Mouse (Mus musculus): ENCODE results near the gene Il5ra. TPM values are rescaled to one million over a fixed set of nuclear protein-coding genes. Genes with fewer than 3 reads are reported as not detected.

Il5ra gene
- not detected in 2 replicates for polyA plus RNA-seq (2016; fragmentation: Nextera tagmentation; extraction: Ambion mirVana)

DNA sequence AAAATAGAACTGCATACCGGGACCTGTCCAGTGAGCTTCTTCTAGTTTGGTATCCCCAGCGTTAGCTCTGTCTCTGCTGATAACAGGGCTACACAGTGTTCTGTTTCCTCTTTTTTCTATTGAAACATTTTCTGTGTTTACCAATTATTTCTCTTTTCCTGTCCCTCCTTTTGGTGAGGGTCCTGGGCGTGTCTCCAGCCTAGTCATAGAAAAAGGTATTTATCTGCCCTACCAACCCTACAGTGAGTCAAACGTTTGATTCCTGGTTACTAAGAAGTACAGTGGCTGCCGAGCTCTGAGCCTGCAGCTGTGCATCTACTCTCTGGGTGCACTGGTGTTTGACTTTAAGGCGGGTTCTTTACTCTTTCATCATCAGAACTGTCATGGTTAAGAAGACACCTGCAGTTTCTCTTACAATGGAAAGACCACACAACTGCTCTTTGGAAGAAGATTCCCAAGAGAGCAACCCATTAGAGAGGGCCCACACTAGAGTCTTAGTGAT is at the start of gene Il5ra:
TSS of gene Il5ra (minus strand) at position 151 of the 502 bp plus-strand sequence.
- no peak for ATAC-seq (ENCODE audit: low FRiP score, low read depth)
- 82% methylated on average over 6 of the region's 6 CpGs for WGBS
- H3K4me3 ChIP-seq, result no peak within 1 kb of the TSS
- H3K9ac ChIP-seq, result no peak within 1 kb of the TSS
- no peaks in the 10 kb centered on the region for H3K4me1 ChIP-seq
- H3K36me3 ChIP-seq, result no peaks in the 10 kb centered on the region
- H3K27ac ChIP-seq, result no peak within 1 kb of the TSS
- H3K27me3 ChIP-seq (replicated peaks), result no peaks in the 10 kb centered on the region
- no peak within 1 kb of the TSS for H3K4me2 ChIP-seq (replicated peaks)
- no peaks in the 10 kb centered on the region for H3K9me3 ChIP-seq

GRCm38 (mm10) chr6:106794094-106794814 is 45.4 kb upstream of the Il5ra start:
- Histone ChIP-seq H3K27me3 (replicated peaks) (no peaks in the 10 kb centered on the region), H3K4me2 (replicated peaks) (no peak overlapping the region)
- whole genome bisulfite sequencing, result 93% methylated on average over 13 of the region's 13 CpGs

GRCm38 (mm10) chr6:106793621-106794020 is 44.8 kb upstream of the Il5ra start:
- H3K9ac ChIP-seq, result no peak overlapping the region
- 94% methylated on average over 10 of the region's 10 CpGs for WGBS
- H3K4me1 ChIP-seq, result peaks cover 4% of the 10 kb centered on the region
- no peak overlapping the region for H3K4me2 ChIP-seq (replicated peaks)
- H3K36me3 ChIP-seq, result peaks cover 30% of the 10 kb centered on the region
- no peaks in the 10 kb centered on the region for H3K9me3 ChIP-seq
- no peak overlapping the region for H3K27ac ChIP-seq
- ATAC-seq (ENCODE audit: low FRiP score, low read depth), result no peak
- H3K4me3 ChIP-seq, result no peak overlapping the region
- no peaks in the 10 kb centered on the region for H3K27me3 ChIP-seq (replicated peaks)

More at GRCm38 (mm10) chr6:106794094-106794814, 45.4 kb upstream of the Il5ra start:
- Histone ChIP-seq H3K27ac (no peak overlapping the region), H3K4me3 (no peak overlapping the region), H3K9ac (no peak overlapping the region), H3K36me3 (peaks cover 27% of the 10 kb centered on the region), H3K9me3 (no peaks in the 10 kb centered on the region), H3K4me1 (peaks cover 10% of the 10 kb centered on the region)
- ATAC-seq (ENCODE audit: low FRiP score, low read depth), result no peak

DNA sequence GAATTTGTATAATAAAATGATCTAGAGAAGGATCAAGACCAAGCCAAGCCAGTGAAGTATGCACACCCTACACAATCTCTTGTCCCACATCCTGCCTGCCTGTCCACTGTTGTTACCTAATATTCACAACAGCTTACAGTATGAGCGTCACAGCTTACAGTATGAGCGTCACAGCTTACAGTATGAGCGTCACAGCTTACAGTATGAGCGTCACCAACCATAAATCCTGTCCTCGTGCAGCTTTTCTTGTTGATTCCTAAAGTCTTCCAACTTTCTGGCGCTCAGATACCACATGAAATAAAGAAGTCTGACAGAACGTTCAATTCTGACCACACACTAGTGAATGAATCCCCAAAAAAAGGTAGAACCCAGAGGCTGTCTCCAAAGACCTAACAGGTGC is 44.3 kb upstream of the Il5ra start:
- Histone ChIP-seq H3K4me1 (no peaks in the 10 kb centered on the region), H3K36me3 (peaks cover 34% of the 10 kb centered on the region), H3K9ac (no peak overlapping the region), H3K4me3 (no peak overlapping the region), H3K4me2 (replicated peaks) (no peak overlapping the region), H3K27ac (no peak overlapping the region), H3K27me3 (replicated peaks) (no peaks in the 10 kb centered on the region), H3K9me3 (no peaks in the 10 kb centered on the region)
- no peak for ATAC-seq (ENCODE audit: low FRiP score, low read depth)
- 92% methylated on average over 7 of the region's 7 CpGs for WGBS

DNA sequence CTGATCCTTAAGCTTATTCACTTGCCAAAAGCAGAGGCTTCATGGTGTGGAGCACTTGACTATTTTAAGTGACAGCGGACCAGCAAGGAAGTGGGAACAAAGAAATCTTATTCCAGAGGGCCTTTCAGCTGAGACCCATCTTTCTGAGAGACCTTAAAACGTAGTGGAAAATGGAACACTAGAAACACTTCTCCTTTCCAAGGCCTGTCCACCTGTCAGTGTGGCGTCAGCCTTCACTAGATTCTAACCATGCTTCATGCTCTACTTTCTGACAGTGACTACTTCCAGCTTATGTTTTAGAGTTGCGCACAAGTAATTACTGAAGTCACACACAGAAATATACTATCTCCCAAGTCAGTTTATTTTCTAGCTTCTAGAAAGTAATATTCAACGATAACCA is 43.6 kb upstream of the Il5ra start:
- no peak overlapping the region for H3K4me3 ChIP-seq
- H3K9me3 ChIP-seq, result no peaks in the 10 kb centered on the region
- no peak overlapping the region for H3K4me2 ChIP-seq (replicated peaks)
- no peak overlapping the region for H3K27ac ChIP-seq
- ATAC-seq (ENCODE audit: low FRiP score, low read depth), result no peak
- no peak overlapping the region for H3K9ac ChIP-seq
- peaks cover 34% of the 10 kb centered on the region for H3K36me3 ChIP-seq
- WGBS, result 98% methylated on average over 5 of the region's 5 CpGs
- no peaks in the 10 kb centered on the region for H3K4me1 ChIP-seq
- no peaks in the 10 kb centered on the region for H3K27me3 ChIP-seq (replicated peaks)

- Histone ChIP-seq H3K27me3 (replicated peaks) (no peaks in the 10 kb centered on the region), H3K4me1 (no peaks in the 10 kb centered on the region), H3K27ac (no peak overlapping the region), H3K4me2 (replicated peaks) (no peak overlapping the region), H3K36me3 (peaks cover 34% of the 10 kb centered on the region), H3K4me3 (no peak overlapping the region), H3K9me3 (no peaks in the 10 kb centered on the region), H3K9ac (no peak overlapping the region)
- ATAC-seq (ENCODE audit: low FRiP score, low read depth), result no peak
- 94% methylated on average over 8 of the region's 8 CpGs for WGBS
These were observed 42.6 kb upstream of the Il5ra start for GRCm38 (mm10) chr6:106791429-106791828.

GRCm38 (mm10) chr6:106787138-106787537 is 38.3 kb upstream of the Il5ra start:
- Histone ChIP-seq H3K4me2 (replicated peaks) (no peak overlapping the region), H3K36me3 (peaks cover 21% of the 10 kb centered on the region), H3K27me3 (replicated peaks) (no peaks in the 10 kb centered on the region), H3K9ac (no peak overlapping the region), H3K9me3 (no peaks in the 10 kb centered on the region), H3K27ac (no peak overlapping the region), H3K4me1 (no peaks in the 10 kb centered on the region), H3K4me3 (no peak overlapping the region)
- no peak for ATAC-seq (ENCODE audit: low FRiP score, low read depth)
- 93% methylated on average over 3 of the region's 3 CpGs for WGBS

GRCm38 (mm10) chr6:106770046-106770445 is 21.2 kb upstream of the Il5ra start:
- Histone ChIP-seq H3K9me3 (no peaks in the 10 kb centered on the region), H3K27ac (no peak overlapping the region), H3K9ac (peak overlapping the region; percentile 42), H3K4me1 (peaks cover 11% of the 10 kb centered on the region), H3K4me3 (peak overlapping the region; percentile 68), H3K4me2 (replicated peaks) (peak overlapping the region; percentile 95), H3K36me3 (peaks cover 12% of the 10 kb centered on the region; the same call in 1 of the 2 replicates), H3K27me3 (replicated peaks) (no peaks in the 10 kb centered on the region)
- WGBS, result 58% methylated on average over 4 of the region's 4 CpGs
- ATAC-seq (ENCODE audit: low FRiP score, low read depth), result no peak

DNA sequence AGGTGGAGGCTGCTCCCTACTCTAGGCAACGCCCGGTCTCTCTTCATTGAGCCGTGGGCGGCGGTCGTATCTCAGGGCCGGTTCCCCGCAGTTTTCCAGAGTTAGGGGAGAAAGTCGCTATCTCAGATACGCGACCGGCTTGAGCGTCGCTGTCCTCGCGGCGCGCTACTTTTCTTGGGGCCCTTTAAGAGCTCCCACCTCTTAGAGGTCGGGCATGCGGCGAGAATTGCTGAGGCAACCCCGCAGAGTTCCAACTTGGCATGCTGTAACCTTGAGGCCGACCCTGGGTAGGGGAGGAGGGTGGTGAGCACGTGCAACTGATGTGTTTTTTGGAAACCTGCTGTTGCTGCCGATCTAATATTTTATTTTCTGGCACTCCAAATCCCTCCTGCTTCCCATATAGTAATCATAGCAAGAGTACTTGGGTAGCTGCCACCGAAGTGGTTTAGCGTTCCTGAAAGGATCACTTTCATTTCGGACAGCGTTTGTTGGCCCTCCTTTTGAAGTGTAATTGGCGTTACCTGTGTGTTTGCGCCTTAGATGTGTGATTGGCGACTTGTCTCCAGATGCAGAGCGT is 20.5 kb upstream of the Il5ra start:
- no peaks in the 10 kb centered on the region for H3K9me3 ChIP-seq
- H3K4me1 ChIP-seq, result peaks cover 11% of the 10 kb centered on the region
- H3K4me3 ChIP-seq, result peak overlapping the region; percentile 68
- H3K9ac ChIP-seq, result peak overlapping the region; percentile 42
- ATAC-seq (ENCODE audit: low FRiP score, low read depth), result peak; percentile 85
- H3K27ac ChIP-seq, result no peak overlapping the region
- peaks cover 12% of the 10 kb centered on the region; the same call in 1 of the 2 replicates for H3K36me3 ChIP-seq
- 1% methylated on average over 33 of the region's 33 CpGs for WGBS
- H3K4me2 ChIP-seq (replicated peaks), result peak overlapping the region; percentile 95
- H3K27me3 ChIP-seq (replicated peaks), result no peaks in the 10 kb centered on the region

- no peak within 1 kb of the TSS for H3K27ac ChIP-seq
These were observed 19.9 kb upstream of the Il5ra start, which contains the start of gene Trnt1 for GRCm38 (mm10) chr6:106768640-106769289. Trnt1 (plus strand) TSS chr6:106769120.

DNA sequence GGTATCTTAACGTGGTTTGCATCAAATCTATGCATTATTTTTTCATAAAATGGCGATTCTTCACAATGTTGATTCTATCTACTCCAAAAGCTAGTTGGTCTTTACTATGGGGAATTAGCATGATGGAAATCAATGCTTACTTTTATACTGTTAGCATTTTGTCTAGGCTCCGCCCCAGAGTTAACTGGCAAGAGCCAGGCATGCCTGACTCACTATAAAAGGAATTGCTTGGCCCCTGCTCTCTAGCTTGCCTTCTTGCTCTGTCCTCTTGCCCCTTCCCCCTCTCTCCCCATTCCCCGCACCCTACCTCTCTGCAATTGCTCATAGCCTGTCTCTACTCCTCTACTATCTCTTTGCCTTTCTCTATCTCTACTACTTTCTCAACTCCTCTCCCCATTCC is 17.9 kb upstream of the Il5ra start:
- H3K36me3 ChIP-seq, result peaks cover 3% of the 10 kb centered on the region; the same call in 1 of the 2 replicates
- 79% methylated on average over 4 of the region's 4 CpGs for whole genome bisulfite sequencing
- H3K4me2 ChIP-seq (replicated peaks), result no peak overlapping the region
- no peaks in the 10 kb centered on the region for H3K27me3 ChIP-seq (replicated peaks)
- H3K4me3 ChIP-seq, result no peak overlapping the region
- H3K4me1 ChIP-seq, result peaks cover 11% of the 10 kb centered on the region
- H3K9ac ChIP-seq, result no peak overlapping the region
- H3K9me3 ChIP-seq, result no peaks in the 10 kb centered on the region
- no peak for ATAC-seq (ENCODE audit: low FRiP score, low read depth)
- H3K27ac ChIP-seq, result no peak overlapping the region

More at GRCm38 (mm10) chr6:106768640-106769289, 19.9 kb upstream of the Il5ra start, which contains the start of gene Trnt1:
- Histone ChIP-seq H3K9ac (peak within 1 kb of the TSS; percentile 42), H3K4me2 (replicated peaks) (peak within 1 kb of the TSS; percentile 95), H3K4me3 (peak within 1 kb of the TSS; percentile 68), H3K9me3 (no peaks in the 10 kb centered on the region), H3K4me1 (peaks cover 11% of the 10 kb centered on the region), H3K36me3 (peaks cover 12% of the 10 kb centered on the region; the same call in 1 of the 2 replicates), H3K27me3 (replicated peaks) (no peaks in the 10 kb centered on the region)
- peak; percentile 100 for ATAC-seq (ENCODE audit: low FRiP score, low read depth)
- WGBS, result 10% methylated on average over 35 of the region's 35 CpGs

GRCm38 (mm10) chr6:106765892-106766291 is 17.1 kb upstream of the Il5ra start:
- H3K4me2 ChIP-seq (replicated peaks), result no peak overlapping the region
- 83% methylated on average over 1 of the region's 1 CpGs for WGBS
- H3K4me1 ChIP-seq, result peaks cover 11% of the 10 kb centered on the region
- H3K9me3 ChIP-seq, result no peaks in the 10 kb centered on the region
- H3K27me3 ChIP-seq (replicated peaks), result no peaks in the 10 kb centered on the region
- H3K9ac ChIP-seq, result no peak overlapping the region
- no peak overlapping the region for H3K4me3 ChIP-seq
- no peaks in the 10 kb centered on the region for H3K36me3 ChIP-seq
- no peak for ATAC-seq (ENCODE audit: low FRiP score, low read depth)
- H3K27ac ChIP-seq, result no peak overlapping the region

Data from neural tube, embryonic 12.5 days (tissue).